Mouse (Mus musculus): ENCODE measurements around the gene Farsb.
A peak's percentile ranks its signal among the peaks of the same experiment; 100 is the strongest.

Gene Farsb

DNA sequence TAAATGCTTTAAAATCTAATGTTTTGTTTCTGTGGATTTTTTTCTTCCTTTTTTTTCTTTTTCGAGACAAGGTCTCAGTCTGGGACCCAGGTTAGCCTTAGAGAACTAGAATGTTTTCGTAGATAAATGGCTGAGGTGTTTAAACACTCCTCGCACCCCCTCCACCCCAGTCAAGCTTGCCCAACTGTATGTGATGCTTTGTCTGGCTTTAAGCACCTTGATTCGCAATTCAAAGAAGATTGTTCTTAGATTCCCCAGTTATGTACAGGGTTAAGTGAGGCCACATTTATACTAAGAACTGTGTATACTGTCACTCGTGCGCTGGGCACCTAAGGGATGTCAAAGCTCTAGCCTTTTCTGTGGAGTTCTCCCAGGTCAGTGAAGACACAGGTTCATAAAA is 68.4 kb downstream of the Farsb start:
- no peak for DNase-seq (ENCODE audit: low read depth, low spot score)

DNA sequence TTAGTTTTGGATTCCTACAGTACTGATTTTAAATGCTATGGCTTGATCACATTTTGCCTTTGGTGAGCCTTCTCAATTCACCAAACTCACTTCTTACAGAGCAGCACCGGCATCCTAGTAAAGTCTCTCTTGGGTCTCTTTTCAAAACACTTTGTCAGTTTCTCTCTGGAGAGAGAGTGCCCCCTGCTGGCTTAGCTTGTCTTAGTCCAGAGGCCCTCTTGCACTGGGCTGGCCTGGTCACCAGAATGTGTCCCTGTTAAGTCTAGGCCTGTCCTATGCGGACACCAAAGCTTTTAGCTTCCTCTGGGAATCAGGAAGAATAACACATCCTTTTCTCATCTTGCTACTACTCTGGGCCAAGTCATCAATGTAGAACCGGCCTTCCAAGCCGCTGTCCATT is 69.1 kb downstream of the Farsb start:
- peak; percentile 56 for DNase-seq (ENCODE audit: low read depth, low spot score)

DNA sequence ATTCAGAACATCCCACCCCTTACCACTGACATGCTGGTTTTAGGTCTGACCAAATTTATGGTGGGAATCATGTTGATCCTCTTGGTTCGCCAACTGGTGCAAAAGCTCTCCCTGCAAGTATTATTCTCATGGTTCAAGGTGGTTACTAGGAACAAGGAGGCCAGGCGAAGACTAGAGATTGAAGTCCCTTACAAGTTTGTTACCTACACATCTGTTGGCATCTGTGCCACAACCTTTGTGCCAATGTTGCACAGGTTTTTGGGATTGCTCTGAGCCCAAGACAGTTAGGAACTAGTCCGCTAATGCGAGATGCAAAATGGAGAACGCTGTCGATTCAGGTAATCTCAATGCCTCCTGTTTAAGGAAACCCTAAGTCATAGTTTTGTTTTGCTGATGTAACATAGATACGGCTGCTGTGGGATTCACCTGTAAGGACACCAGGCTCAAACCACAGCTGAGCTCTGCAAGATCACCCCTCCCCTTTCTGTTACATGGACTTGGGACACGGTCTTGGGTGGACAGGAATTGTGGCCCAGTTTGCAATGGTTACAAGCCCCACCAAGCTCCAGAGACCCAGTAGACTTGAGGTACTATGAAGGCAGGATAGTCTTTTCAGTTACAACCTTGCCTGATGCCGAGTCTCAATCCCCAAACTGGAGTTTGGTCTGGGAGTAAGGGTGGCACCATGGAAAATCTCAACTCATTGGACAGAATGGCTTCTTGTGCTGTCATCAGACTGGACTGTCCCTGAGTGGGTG is 71.4 kb downstream of the Farsb start:
- no peak for DNase-seq (ENCODE audit: low read depth, low spot score)

DNA sequence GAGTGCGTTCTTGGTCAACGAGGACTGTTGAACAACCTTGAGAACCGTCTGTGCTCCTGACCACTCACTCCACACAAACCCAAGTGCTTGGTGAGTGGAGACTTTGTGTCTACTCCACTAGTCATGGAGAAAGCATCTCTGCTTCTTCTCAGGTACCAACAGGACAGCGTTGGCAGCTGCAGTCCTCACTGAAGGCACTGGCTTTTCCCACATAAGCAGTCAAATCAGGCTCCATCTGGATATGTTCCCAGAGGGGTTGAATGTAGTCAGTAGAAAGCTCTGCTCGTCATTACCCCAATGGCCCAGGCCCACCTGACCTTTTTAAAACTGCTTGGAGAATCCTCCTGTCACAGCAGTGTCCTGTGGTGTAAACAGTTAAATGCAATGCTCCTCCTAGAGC is 74.3 kb downstream of the Farsb start:
- DNase-seq (ENCODE audit: low read depth, low spot score): no peak

DNA sequence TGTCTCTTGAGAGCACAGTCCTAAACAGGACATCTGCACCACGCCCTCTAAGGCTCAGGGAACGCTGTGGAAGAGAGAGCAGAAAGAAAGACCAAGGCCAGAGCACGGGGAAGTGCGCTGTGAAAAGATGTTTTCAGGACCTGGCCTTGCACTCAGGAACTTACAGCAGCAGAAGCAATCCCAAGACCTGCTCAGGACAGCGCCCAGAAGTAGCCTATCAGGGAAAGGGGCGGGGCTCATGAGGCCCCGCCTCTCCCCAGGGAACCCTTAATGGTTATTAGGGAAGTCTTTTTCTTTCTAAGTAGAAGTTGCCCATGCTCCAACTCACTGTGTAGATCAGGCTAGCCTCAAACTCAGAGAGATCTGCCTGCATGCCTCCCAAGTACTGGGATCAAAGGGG is 76.0 kb downstream of the Farsb start:
- no peak for DNase-seq (ENCODE audit: low read depth, low spot score)

DNA sequence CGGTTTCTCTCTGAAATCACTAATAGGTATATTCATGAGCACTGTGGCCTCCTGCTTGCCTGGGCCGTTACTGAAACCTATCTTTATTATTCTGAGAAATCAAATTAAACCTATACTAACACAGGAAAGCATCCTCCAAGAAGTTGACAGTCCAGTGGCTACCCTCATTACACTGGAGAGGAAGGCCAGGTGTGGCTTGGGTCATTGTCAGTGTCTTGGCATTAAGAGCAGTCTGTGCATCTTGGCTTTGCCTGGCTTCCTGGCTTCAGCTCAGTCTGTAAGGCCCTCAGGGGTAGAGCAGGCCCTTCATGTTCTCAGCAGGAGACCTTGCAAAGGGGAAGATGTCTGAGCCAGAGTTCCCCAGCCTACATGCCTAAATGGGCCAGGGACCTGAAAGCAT is 79.3 kb downstream of the Farsb start:
- DNase-seq (ENCODE audit: low read depth, low spot score): no peak

DNA sequence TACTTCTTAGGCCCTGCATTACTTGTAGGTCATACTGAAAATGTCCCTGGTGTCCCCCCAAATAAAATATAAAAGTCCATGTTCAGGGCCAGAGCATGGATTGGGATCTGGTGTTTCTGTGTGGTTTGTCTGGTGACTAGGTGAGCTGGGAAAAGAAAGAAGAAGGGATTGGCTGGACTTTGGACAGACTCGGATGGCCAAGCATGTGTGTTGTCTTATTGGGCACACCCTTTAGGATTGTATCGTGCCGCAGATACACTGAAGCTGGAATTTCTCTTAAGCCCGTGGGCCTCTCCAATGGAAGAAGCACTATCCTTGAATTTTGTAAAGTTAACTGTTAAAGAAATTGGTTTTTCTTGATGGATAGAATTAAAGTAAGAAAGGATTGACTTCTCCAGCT is 87.3 kb downstream of the Farsb start:
- no peak for DNase-seq (ENCODE audit: low read depth, low spot score)

DNA sequence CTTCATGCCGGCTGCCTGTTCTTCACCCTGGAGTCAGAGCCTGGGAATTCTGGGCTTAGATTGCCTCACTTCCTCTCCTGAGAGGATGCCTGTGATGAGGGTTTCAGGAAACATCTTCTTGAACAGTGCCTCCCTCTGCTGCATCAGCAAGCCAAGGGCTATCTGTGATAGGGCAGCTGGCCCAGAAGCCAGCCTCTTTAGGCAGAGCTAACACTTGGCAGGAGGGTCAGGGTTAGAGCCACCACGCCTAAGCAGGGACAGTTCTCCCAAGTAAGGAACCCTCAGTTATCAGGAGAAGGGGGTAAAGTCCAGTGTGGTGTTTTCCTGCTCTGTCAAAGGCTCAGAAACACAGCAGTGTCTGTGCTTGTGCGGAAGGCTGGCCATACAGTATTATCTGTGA is 88.9 kb downstream of the Farsb start:
- DNase-seq (ENCODE audit: low read depth, low spot score): no peak

DNA sequence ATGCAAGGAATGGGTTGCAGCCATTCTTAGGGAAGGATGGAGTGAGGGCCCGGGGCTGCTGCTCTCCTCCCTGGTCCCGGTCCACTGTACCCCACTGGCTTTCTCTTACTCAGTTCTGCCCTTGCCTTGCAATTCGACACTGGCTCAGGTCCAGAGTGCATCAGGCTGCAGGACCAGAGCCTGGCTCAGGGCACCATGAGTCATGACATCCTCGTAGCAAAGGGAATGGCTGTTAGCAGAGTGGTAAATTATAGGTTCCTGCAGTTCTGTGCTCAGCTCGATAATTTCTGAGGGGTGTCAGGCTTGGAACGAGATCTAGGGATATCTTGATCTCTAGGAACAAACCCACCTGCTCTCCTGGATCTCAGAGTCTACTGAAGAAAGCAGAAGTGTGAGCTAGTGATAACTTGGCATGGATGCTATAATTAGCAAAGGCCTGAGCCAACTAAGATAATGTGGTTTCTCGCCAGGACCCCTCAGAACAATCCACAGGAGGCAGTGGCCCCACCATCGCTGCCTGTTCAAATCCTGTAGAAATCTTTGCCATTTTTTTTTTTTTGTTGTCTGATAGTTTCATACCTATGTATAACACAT is 92.3 kb downstream of the Farsb start:
- no peak for DNase-seq (ENCODE audit: low read depth, low spot score)

DNA sequence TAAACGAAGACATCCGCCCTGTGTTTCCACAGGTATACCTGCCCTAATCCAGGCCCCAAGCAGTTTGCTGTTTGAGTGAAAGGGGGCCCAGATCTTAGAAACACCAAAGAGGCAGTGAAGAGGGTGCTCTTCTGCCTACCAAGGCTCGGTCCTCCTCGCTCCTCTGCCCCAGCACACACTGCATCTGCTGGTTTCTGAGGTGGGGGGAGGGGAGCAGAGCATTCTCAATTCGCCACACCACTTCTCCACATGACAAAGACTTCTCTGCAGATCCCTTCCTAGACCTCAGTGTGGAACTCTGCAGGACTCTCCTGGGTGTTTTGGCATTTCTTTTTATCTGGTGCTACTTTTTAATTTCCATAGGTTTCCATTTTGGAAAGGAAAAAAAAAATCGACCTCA is 93.0 kb downstream of the Farsb start:
- DNase-seq (ENCODE audit: low read depth, low spot score): no peak

DNA sequence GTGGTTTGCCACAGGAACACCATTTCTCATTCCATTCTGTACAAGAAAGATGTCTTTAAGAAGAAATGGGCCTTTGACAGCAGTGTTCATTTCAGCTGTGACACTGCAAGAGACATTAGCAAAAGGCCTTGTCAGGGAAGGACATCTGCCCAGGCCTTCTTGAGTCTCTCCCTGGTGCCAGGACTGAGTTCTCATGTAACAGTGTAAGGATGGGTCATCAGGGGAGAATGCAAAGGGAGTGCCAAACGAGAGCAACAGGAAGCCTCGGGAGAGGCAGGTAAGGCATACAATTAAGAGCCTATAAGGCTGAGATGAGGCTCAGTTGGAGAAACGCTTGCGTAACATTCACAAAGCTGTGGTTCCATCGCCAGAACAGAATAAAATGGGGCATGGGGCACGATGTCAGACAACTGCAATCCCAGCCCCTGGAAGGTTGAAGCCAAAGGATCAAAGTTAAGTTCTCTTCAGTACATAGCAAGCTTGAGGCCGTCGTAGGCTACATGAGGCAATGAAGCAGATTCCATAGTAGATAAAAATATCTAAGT is 93.4 kb downstream of the Farsb start:
- no peak for DNase-seq (ENCODE audit: low read depth, low spot score)

DNA sequence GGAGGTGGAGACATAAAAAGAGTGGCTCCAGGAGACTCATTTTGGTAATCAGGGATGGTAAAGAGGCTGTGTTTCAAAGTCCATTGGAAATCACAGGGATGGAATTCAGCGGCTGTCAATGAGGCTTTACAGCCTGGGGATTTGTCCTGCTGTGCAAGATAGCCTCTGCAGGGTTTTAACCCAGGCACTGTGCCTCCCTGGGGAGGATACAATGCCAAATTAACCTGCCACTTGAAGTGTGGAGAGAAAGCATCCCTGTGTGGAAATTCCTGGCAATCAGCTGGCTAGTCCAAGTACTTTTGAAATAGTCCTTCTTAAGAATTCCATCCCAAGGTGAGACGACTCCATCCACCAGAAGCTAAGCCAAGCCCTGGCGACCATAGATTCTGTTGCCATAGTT is 99.8 kb downstream of the Farsb start:
- no peak for DNase-seq (ENCODE audit: low read depth, low spot score)

DNA sequence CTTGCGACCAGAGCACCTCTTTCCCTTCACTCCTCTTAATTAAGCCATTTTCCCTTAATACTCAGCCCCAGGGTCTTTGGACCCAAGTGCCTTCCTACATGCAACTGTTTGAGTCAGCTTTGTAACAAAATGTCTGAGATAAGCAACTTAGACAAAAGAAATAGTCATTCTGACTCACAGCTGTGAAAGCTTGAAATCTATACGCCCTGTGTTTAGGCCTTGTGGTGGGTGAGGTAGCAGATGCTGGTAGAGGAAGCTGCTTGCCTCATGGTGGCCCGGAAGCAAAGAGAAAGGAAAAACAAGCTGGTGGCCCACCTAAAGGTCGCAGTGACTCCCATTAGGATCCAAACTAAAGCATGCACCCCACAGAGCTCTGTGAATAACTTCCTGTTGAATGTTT is 100.8 kb downstream of the Farsb start:
- DNase-seq (ENCODE audit: low read depth, low spot score): no peak

DNA sequence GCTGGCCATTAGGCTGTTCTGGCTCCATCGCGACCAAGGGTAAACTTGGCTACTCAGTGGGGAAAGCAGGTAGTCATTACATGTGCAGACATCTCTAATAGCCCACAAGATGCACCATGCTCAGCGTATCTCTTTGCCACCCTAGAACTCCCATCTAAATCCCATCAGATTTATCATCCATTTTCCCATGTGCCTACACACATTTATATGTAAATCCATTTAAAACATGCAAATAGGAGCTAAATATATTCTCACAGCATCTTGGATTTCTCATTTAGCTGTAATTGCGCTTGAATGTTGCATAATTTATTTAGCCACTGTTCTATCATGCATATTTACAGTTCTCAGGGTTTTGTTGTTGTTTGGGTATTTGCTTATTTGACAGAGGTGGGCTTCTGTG is 107.7 kb downstream of the Farsb start:
- no peak for DNase-seq (ENCODE audit: low read depth, low spot score)

DNA sequence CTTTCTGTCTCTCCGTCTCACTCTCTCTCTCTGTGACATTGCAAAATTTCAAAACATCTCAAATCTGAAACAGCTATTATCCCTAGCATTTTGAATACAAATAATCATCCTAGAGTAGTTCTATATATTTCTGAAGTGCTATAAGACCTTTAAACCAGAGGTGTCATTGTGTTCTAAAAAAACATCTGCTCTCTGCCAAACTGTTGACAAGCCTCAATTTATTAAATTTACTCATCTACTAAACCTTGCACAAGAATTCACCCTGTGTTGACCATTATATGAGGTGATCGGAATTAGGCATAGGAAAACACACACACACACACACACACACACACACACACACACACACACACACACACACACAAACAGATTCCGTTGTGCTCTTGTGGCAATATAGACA is 113.6 kb downstream of the Farsb start:
- DNase-seq (ENCODE audit: low read depth, low spot score): no peak

DNA sequence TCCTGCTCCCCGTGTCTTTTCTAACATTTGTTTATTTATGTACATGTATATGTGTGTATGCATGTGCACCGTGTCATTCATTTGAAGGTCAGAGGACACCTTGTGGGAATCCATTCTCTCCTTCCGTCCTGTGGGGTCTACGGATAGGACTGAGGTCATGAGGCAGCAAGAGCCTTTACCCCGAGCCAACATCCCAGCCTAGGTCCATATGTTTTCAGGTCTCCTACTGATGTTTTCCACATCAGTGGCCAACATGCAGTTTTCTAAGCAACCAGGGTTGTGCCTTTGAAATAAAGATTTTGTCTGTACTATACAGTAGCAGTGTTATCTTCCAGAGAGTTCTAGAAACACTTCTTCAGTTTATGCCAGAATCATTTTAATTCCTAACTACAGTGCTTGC is 114.9 kb downstream of the Farsb start:
- no peak for DNase-seq (ENCODE audit: low read depth, low spot score)

DNA sequence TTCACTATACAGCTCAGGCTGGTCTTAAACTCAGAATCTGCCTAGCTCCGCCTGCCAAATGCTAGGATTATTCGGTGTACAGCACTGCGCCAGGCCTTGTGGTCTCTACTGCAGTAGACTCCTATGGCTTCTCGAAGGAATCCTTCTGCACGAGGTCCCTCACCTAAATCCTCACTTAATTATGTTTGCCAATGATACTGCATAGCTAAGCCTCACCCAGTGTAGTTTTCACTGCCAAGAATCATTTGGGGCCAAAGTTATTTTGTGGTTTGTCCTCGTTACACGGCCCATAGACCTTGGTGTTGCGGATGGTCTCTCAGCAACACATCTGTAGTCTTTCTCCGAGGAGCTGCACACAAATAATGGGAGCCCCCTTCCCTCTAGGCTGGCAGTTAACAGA is 116.4 kb downstream of the Farsb start:
- DNase-seq (ENCODE audit: low read depth, low spot score): no peak

DNA sequence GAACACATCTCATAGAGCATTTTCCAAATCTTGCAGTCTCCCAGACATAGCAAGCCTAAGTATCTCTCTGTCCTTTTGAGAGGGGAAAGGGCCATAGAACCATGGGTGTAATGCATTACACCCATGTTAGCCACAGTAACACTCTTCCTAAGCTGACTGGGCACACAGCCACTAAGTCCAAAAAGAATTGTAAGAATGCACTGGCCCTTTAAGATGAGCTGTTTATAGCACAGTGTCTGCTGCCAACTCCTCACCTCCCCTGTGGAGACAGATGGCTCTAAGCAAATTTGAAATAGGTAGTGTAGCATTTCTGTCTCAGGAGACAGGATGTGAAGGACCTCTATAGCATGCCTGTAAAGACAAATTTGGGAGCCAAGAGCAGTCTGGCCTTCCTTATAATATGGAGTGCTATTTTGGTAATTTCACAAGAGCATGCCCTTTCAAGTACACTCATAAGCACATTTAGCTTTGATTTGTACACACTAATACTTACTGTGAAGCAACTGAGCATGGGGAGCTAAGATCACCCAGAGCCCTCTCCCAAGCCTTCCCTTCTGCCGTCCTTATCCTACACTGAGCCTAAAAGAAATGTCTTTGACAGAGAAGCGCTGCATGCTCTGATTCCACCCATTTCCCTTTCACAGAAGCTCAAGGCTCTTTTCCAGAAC is 117.0 kb downstream of the Farsb start:
- DNase-seq (ENCODE audit: low read depth, low spot score): no peak

DNA sequence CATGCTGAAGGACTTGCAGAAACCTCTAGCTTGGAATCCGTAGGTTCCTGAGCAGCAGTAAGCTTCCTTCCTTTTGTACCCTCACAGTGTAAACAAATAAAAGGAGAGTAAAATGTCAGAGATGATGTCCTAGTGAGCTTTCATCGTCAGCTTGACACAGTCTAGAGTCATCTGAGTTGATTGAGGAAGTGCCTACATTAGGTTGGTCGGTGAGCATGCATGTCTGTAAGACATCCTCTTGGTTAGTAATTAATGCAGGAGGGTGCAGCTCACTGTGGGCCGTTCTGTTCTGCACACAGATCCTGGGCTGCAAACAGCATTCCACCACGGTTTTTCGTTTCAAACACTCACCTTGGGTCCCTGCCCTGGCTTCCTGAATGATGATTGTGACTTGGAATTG is 118.6 kb downstream of the Farsb start:
- no peak for DNase-seq (ENCODE audit: low read depth, low spot score)

Data from A20 (cell line).